In genomic region chr11:101066549-101067412, GRCm38 (mm10) we compare ENCODE assay signal across 8 mouse cellular contexts. TPM values are rescaled to one million over a fixed set of nuclear protein-coding genes. Genes with fewer than 3 reads are reported as not detected.
DNase-seq lines count a peak whose midpoint lies in the region; ATAC-seq and TF ChIP-seq lines count a peak whose summit lies in the region.

No protein-coding gene starts in this region.

- H3K4me3 ChIP-seq in bone marrow macrophage, adult 2 months (ENCODE audit: insufficient read depth, low read length), result peak overlapping the region; percentile 23
- peak overlapping the region; percentile 40 for H3K4me3 ChIP-seq in erythroblast, embryonic 14.5 days (replicated peaks)
- H3K4me3 ChIP-seq in heart, embryonic 15.5 days, result peak overlapping the region; percentile 38
- peak overlapping the region; percentile 46 for H3K4me3 ChIP-seq in liver, embryonic 15.5 days (replicated peaks)
- H3K4me3 ChIP-seq in neural tube, embryonic 14.5 days (ENCODE audit: low read depth, low read length), result peak overlapping the region; percentile 3; the same call in 1 of the 2 replicates

- TF ChIP-seq POLR2A in bone marrow macrophage, adult 2 months (IDR thresholded peaks at IDR 0.05; ENCODE audit: borderline replicate concordance, low read depth, low read length), result no peak

- peak; percentile 73 to 82 for DNase-seq in CD8-positive naive resting alpha-beta T cell, adult 2 months (ENCODE audit: low read depth in 2 of 2, low spot score in 2 of 2)
- DNase-seq in kidney, postnatal 10 days, result peak; percentile 93
- peak; percentile 91 for DNase-seq in testis, postnatal 10 days (ENCODE audit: low spot score)

- H3K9ac ChIP-seq in heart, embryonic 15.5 days, result peak overlapping the region; percentile 51
- peak overlapping the region; percentile 45 for H3K9ac ChIP-seq in liver, embryonic 15.5 days
- H3K9ac ChIP-seq in neural tube, embryonic 14.5 days (replicated peaks; ENCODE audit: low read depth, low read length), result 0 out of 2 replicates have a peak overlapping the region, but pooled peaks have one; percentile 18

- WGBS in heart, embryonic 15.5 days, result 22% methylated on average over 18 of the region's 18 CpGs
- 16% methylated on average over 18 of the region's 18 CpGs for WGBS in liver, embryonic 15.5 days (ENCODE audit: insufficient replicate concordance)
- 23% methylated on average over 18 of the region's 18 CpGs for WGBS in neural tube, embryonic 14.5 days

- peaks cover 41% of the 10 kb centered on the region for H3K27me3 ChIP-seq in erythroblast, embryonic 14.5 days (ENCODE audit: control insufficient read depth)
- no peaks in the 10 kb centered on the region for H3K27me3 ChIP-seq in heart, embryonic 15.5 days
- peaks cover 35% of the 10 kb centered on the region for H3K27me3 ChIP-seq in liver, embryonic 15.5 days
- no peaks in the 10 kb centered on the region; the same call in 1 of the 2 replicates for H3K27me3 ChIP-seq in neural tube, embryonic 14.5 days (ENCODE audit: control insufficient read depth, insufficient read depth, low read length)

- no peak overlapping the region for H3K27ac ChIP-seq in bone marrow macrophage, adult 2 months (ENCODE audit: insufficient read depth, low read depth, low read length)
- H3K27ac ChIP-seq in heart, embryonic 15.5 days, result peak overlapping the region; percentile 48; the same call in 1 of the 2 replicates
- H3K27ac ChIP-seq in liver, embryonic 15.5 days (replicated peaks), result peak overlapping the region; percentile 100
- no peak overlapping the region for H3K27ac ChIP-seq in neural tube, embryonic 14.5 days (ENCODE audit: low read depth, low read length)

- H3K4me2 ChIP-seq in heart, embryonic 15.5 days, result peak overlapping the region; percentile 70
- peak overlapping the region; percentile 73 for H3K4me2 ChIP-seq in liver, embryonic 15.5 days
- peak overlapping the region; percentile 43 for H3K4me2 ChIP-seq in neural tube, embryonic 14.5 days (ENCODE audit: low read depth, low read length)

- no peak for ATAC-seq in heart, embryonic 15.5 days (replicated peaks; ENCODE audit: insufficient number of reproducible peaks, insufficient read depth, low FRiP score, low read depth)
- no peak for ATAC-seq in liver, embryonic 15.5 days (ENCODE audit: insufficient read depth)
- no peak for ATAC-seq in neural tube, embryonic 14.5 days (ENCODE audit: low read depth)

- peak; percentile 97 for TF ChIP-seq CTCF in bone marrow macrophage, adult 2 months (IDR thresholded peaks at IDR 0.05; ENCODE audit: low read depth, low read length)

- no peaks in the 10 kb centered on the region for H3K9me3 ChIP-seq in erythroblast, embryonic 14.5 days (ENCODE audit: control insufficient read depth, low read length)
- no peaks in the 10 kb centered on the region for H3K9me3 ChIP-seq in heart, embryonic 15.5 days (replicated peaks)
- no peaks in the 10 kb centered on the region for H3K9me3 ChIP-seq in liver, embryonic 15.5 days (replicated peaks)
- no peaks in the 10 kb centered on the region for H3K9me3 ChIP-seq in neural tube, embryonic 14.5 days (ENCODE audit: control insufficient read depth, low read length)

- peaks cover 17% of the 10 kb centered on the region for H3K4me1 ChIP-seq in bone marrow macrophage, adult 2 months (ENCODE audit: control insufficient read depth, insufficient read depth, low read length)
- peaks cover 78% of the 10 kb centered on the region for H3K4me1 ChIP-seq in erythroblast, embryonic 14.5 days (ENCODE audit: control insufficient read depth)
- peaks cover 65% of the 10 kb centered on the region for H3K4me1 ChIP-seq in heart, embryonic 15.5 days (replicated peaks)
- peaks cover 72% of the 10 kb centered on the region for H3K4me1 ChIP-seq in liver, embryonic 15.5 days (replicated peaks)
- H3K4me1 ChIP-seq in neural tube, embryonic 14.5 days (ENCODE audit: control insufficient read depth, insufficient read depth, low read length), result peaks cover 13% of the 10 kb centered on the region

- H3K36me3 ChIP-seq in erythroblast, embryonic 14.5 days (ENCODE audit: control insufficient read depth), result peaks cover 46% of the 10 kb centered on the region
- H3K36me3 ChIP-seq in heart, embryonic 15.5 days, result no peaks in the 10 kb centered on the region
- H3K36me3 ChIP-seq in liver, embryonic 15.5 days (replicated peaks), result peaks cover 24% of the 10 kb centered on the region
- peaks cover 16% of the 10 kb centered on the region for H3K36me3 ChIP-seq in neural tube, embryonic 14.5 days (ENCODE audit: control insufficient read depth, insufficient read depth, low read length)

RNA-seq across cellular contexts. Expression of gene Naglu, which starts 3.0 kb away (rescaled TPM):
- polyA plus RNA-seq in bone marrow macrophage, adult 2 months (2012; ENCODE audit: insufficient read depth, insufficient read length, missing spikeins), result 59.5 and 64.3 TPM in 2 replicates
- polyA plus RNA-seq in erythroblast, embryonic 14.5 days (2012), result 0.05 and 0.14 TPM in 2 replicates
- 11.6 and 16.3 TPM in 2 replicates for polyA plus RNA-seq in heart, embryonic 15.5 days (2015; fragmentation: Nextera tagmentation; extraction: Ambion mirVana)
- 7.1 and 7.5 TPM in 2 replicates for polyA plus RNA-seq in liver, embryonic 15.5 days (2015; fragmentation: Nextera tagmentation; extraction: Ambion mirVana)
- 7.0 and 9.8 TPM in 2 replicates for polyA plus RNA-seq in neural tube, embryonic 14.5 days (2014; fragmentation: Nextera tagmentation; extraction: Ambion mirVana)

RNA-seq across cellular contexts. Expression of gene Hsd17b1, which starts 11.4 kb away (rescaled TPM):
- polyA plus RNA-seq in bone marrow macrophage, adult 2 months (2012; ENCODE audit: insufficient read depth, insufficient read length, missing spikeins), result 0.60 TPM in 1 of 2 replicates, not detected in the other
- 0.04 and 0.06 TPM in 2 replicates for polyA plus RNA-seq in erythroblast, embryonic 14.5 days (2012)
- not detected in 2 replicates for polyA plus RNA-seq in heart, embryonic 15.5 days (2015; fragmentation: Nextera tagmentation; extraction: Ambion mirVana)
- 0.29 and 0.39 TPM in 2 replicates for polyA plus RNA-seq in liver, embryonic 15.5 days (2015; fragmentation: Nextera tagmentation; extraction: Ambion mirVana)
- polyA plus RNA-seq in neural tube, embryonic 14.5 days (2014; fragmentation: Nextera tagmentation; extraction: Ambion mirVana), result 0.35 TPM in 1 of 2 replicates, not detected in the other

RNA-seq across cellular contexts. Expression of gene Coasy, which starts 15.6 kb away (rescaled TPM):
- 16.5 and 19.6 TPM in 2 replicates for polyA plus RNA-seq in bone marrow macrophage, adult 2 months (2012; ENCODE audit: insufficient read depth, insufficient read length, missing spikeins)
- polyA plus RNA-seq in erythroblast, embryonic 14.5 days (2012), result 0.65 and 0.87 TPM in 2 replicates
- 26.6 and 29.0 TPM in 2 replicates for polyA plus RNA-seq in heart, embryonic 15.5 days (2015; fragmentation: Nextera tagmentation; extraction: Ambion mirVana)
- polyA plus RNA-seq in liver, embryonic 15.5 days (2015; fragmentation: Nextera tagmentation; extraction: Ambion mirVana), result 18.9 and 22.9 TPM in 2 replicates
- 38.3 and 39.2 TPM in 2 replicates for polyA plus RNA-seq in neural tube, embryonic 14.5 days (2014; fragmentation: Nextera tagmentation; extraction: Ambion mirVana)

RNA-seq across cellular contexts. Expression of gene Mlx, which starts 20.3 kb away (rescaled TPM):
- polyA plus RNA-seq in bone marrow macrophage, adult 2 months (2012; ENCODE audit: insufficient read depth, insufficient read length, missing spikeins), result 53.8 and 67.3 TPM in 2 replicates
- polyA plus RNA-seq in erythroblast, embryonic 14.5 days (2012), result 1.4 and 1.7 TPM in 2 replicates
- 34.5 and 38.8 TPM in 2 replicates for polyA plus RNA-seq in heart, embryonic 15.5 days (2015; fragmentation: Nextera tagmentation; extraction: Ambion mirVana)
- polyA plus RNA-seq in liver, embryonic 15.5 days (2015; fragmentation: Nextera tagmentation; extraction: Ambion mirVana), result 24.2 and 26.7 TPM in 2 replicates
- 84.6 and 95.7 TPM in 2 replicates for polyA plus RNA-seq in neural tube, embryonic 14.5 days (2014; fragmentation: Nextera tagmentation; extraction: Ambion mirVana)

RNA-seq across cellular contexts. Expression of gene Psmc3ip, which starts 28.5 kb away (rescaled TPM):
- polyA plus RNA-seq in bone marrow macrophage, adult 2 months (2012; ENCODE audit: insufficient read depth, insufficient read length, missing spikeins), result 4.1 and 4.8 TPM in 2 replicates
- polyA plus RNA-seq in erythroblast, embryonic 14.5 days (2012), result 3.9 and 5.2 TPM in 2 replicates
- polyA plus RNA-seq in heart, embryonic 15.5 days (2015; fragmentation: Nextera tagmentation; extraction: Ambion mirVana), result 16.6 and 20.0 TPM in 2 replicates
- polyA plus RNA-seq in liver, embryonic 15.5 days (2015; fragmentation: Nextera tagmentation; extraction: Ambion mirVana), result 15.2 and 15.4 TPM in 2 replicates
- polyA plus RNA-seq in neural tube, embryonic 14.5 days (2014; fragmentation: Nextera tagmentation; extraction: Ambion mirVana), result 17.0 and 19.0 TPM in 2 replicates

Comparison
In these comparisons a context has a peak if more than half of its experiments do, and no peak if none do; other contexts are left out.
1. H3K27ac ChIP-seq: peak in heart, embryonic 15.5 days (single experiment) and liver, embryonic 15.5 days (single experiment); none in bone marrow macrophage, adult 2 months (single experiment) and neural tube, embryonic 14.5 days (single experiment).
2. Peak in every context shown above with its lines, with median percentiles within 50 percentile points of each other: DNase-seq, H3K4me3 ChIP-seq, H3K4me2 ChIP-seq and H3K9ac ChIP-seq.